Mouse (Mus musculus) erythroblast, embryonic 14.5 days (primary cell): ENCODE measurements around the gene Creb1.

Source experiments
- GATA1 ChIP-seq: IDR thresholded peaks from 2 replicates; pipeline ENCODE4 v1.6.1; 2012; ENCODE audit warnings: low read length, inconsistent platforms, mixed read lengths
- TAL1 ChIP-seq: IDR thresholded peaks from 3 replicates; pipeline ENCODE4 v1.6.1; 2012; ENCODE audit warnings: low read length, inconsistent platforms, mixed read lengths

GRCm38 (mm10) chr1:64633237-64633636 is 100.8 kb downstream of the Creb1 start:
- TF ChIP-seq GATA1 (no peak), TAL1 (no peak)
